9 mouse cellular contexts compared by ENCODE assay signal in genomic region chr9:40617036-40617675, GRCm38 (mm10). TPM values are rescaled to one million over a fixed set of nuclear protein-coding genes. Genes with fewer than 3 reads are reported as not detected.
DNase-seq lines count a peak whose midpoint lies in the region; ATAC-seq and TF ChIP-seq lines count a peak whose summit lies in the region.
"Had no signal": no experiment of that assay in that cellular context is flagged by ENCODE, and none has a peak within 500 bp of the region (broad histone marks: within the 10 kb centered on the region; RNA-seq: fewer than 3 reads in every experiment).

No protein-coding gene starts in this region.

- H3K4me1 ChIP-seq in kidney, postnatal 0 days (replicated peaks; ENCODE audit: insufficient read depth, low read length): 0 out of 2 replicates have a peak, but pooled peaks cover 5% of the 10 kb centered on the region
- peaks cover 27% of the 10 kb centered on the region for H3K4me1 ChIP-seq in embryonic facial prominence, embryonic 12.5 days
- H3K4me1 ChIP-seq in limb, embryonic 10.5 days: peaks cover 35% of the 10 kb centered on the region
- H3K4me1 ChIP-seq in neural tube, embryonic 14.5 days (ENCODE audit: control insufficient read depth, insufficient read depth, low read length): peaks cover 10% of the 10 kb centered on the region

- H3K27me3 ChIP-seq in kidney, postnatal 0 days (ENCODE audit: insufficient read depth, low read length): no peaks in the 10 kb centered on the region
- H3K27me3 ChIP-seq in embryonic facial prominence, embryonic 12.5 days: no peaks in the 10 kb centered on the region
- H3K27me3 ChIP-seq in limb, embryonic 10.5 days (ENCODE audit: low read depth, poor library complexity, severe bottlenecking): peaks cover 4% of the 10 kb centered on the region; the same call in 1 of the 2 replicates
- no peaks in the 10 kb centered on the region for H3K27me3 ChIP-seq in neural tube, embryonic 14.5 days (ENCODE audit: control insufficient read depth, insufficient read depth, low read length)

- H3K27ac ChIP-seq in kidney, postnatal 0 days: no peak overlapping the region
- peak overlapping the region; percentile 60 for H3K27ac ChIP-seq in embryonic facial prominence, embryonic 12.5 days
- H3K27ac ChIP-seq in limb, embryonic 10.5 days: peak overlapping the region; percentile 82
- peak overlapping the region; percentile 69 for H3K27ac ChIP-seq in neural tube, embryonic 14.5 days (ENCODE audit: low read depth, low read length)

- TF ChIP-seq CTCF in kidney, postnatal 0 days (IDR thresholded peaks at IDR 0.05; ENCODE audit: low read depth): no peak

- intact Hi-C loops in left cerebral cortex, postnatal 4 days (cut with DNase I): loop anchor here (5.0 kb wide), 1 partner anchor 130 kb away; no protein-coding TSS in a partner anchor

- no peak for DNase-seq in kidney, postnatal 0 days (ENCODE audit: low spot score)
- DNase-seq in kidney, adult 18-20 months: no peak
- peak; percentile 52 for DNase-seq in limb, embryonic 10.5 days (ENCODE audit: low spot score)
- DNase-seq in T-cell, adult 2 months (ENCODE audit: low spot score): no peak
- DNase-seq in spleen, postnatal 36 days (ENCODE audit: low spot score in 2 of 2): no peak
- no peak for DNase-seq in left cerebral cortex, postnatal 4 days

- no peaks in the 10 kb centered on the region for H3K9me3 ChIP-seq in kidney, postnatal 0 days (replicated peaks; ENCODE audit: low read length)
- H3K9me3 ChIP-seq in embryonic facial prominence, embryonic 12.5 days: no peaks in the 10 kb centered on the region
- H3K9me3 ChIP-seq in limb, embryonic 10.5 days (replicated peaks): no peaks in the 10 kb centered on the region
- no peaks in the 10 kb centered on the region for H3K9me3 ChIP-seq in neural tube, embryonic 14.5 days (ENCODE audit: control insufficient read depth, low read length)

- H3K4me3 ChIP-seq in kidney, postnatal 0 days (replicated peaks; ENCODE audit: low read depth, low read length): 0 out of 2 replicates have a peak overlapping the region, but pooled peaks have one; percentile 2
- H3K4me3 ChIP-seq in embryonic facial prominence, embryonic 12.5 days: peak overlapping the region; percentile 24
- H3K4me3 ChIP-seq in limb, embryonic 10.5 days: peak overlapping the region; percentile 45
- H3K4me3 ChIP-seq in neural tube, embryonic 14.5 days (ENCODE audit: low read depth, low read length): no peak overlapping the region; the same call in 1 of the 2 replicates

- 0 out of 2 replicates have a peak overlapping the region, but pooled peaks have one; percentile 18 for H3K9ac ChIP-seq in kidney, postnatal 0 days (ENCODE audit: low read depth, low read length)
- H3K9ac ChIP-seq in embryonic facial prominence, embryonic 12.5 days: 0 out of 2 replicates have a peak overlapping the region, but pooled peaks have one; percentile 19
- peak overlapping the region; percentile 29 for H3K9ac ChIP-seq in neural tube, embryonic 14.5 days (replicated peaks; ENCODE audit: low read depth, low read length)

- H3K4me2 ChIP-seq in kidney, postnatal 0 days (ENCODE audit: low read length): peak overlapping the region; percentile 54
- peak overlapping the region; percentile 55 for H3K4me2 ChIP-seq in embryonic facial prominence, embryonic 12.5 days (replicated peaks)
- peak overlapping the region; percentile 53 for H3K4me2 ChIP-seq in neural tube, embryonic 14.5 days (ENCODE audit: low read depth, low read length)

- 2% methylated on average over 20 of the region's 20 CpGs for WGBS in kidney, postnatal 0 days
- WGBS in embryonic facial prominence, embryonic 12.5 days: 1% methylated on average over 20 of the region's 20 CpGs
- 2% methylated on average over 20 of the region's 20 CpGs for WGBS in limb, embryonic 10.5 days
- under 1% methylated on average over 20 of the region's 20 CpGs for WGBS in neural tube, embryonic 14.5 days

- ATAC-seq in kidney, postnatal 0 days (replicated peaks; ENCODE audit: low FRiP score, low read depth): no peak
- no peak for ATAC-seq in embryonic facial prominence, embryonic 12.5 days (ENCODE audit: insufficient number of reproducible peaks, insufficient read depth, low FRiP score, low TSS enrichment)
- peak; percentile 75 for ATAC-seq in neural tube, embryonic 14.5 days (ENCODE audit: low read depth)

- no peaks in the 10 kb centered on the region for H3K36me3 ChIP-seq in kidney, postnatal 0 days (ENCODE audit: insufficient read depth, low read length)
- no peaks in the 10 kb centered on the region for H3K36me3 ChIP-seq in embryonic facial prominence, embryonic 12.5 days
- H3K36me3 ChIP-seq in limb, embryonic 10.5 days: no peaks in the 10 kb centered on the region
- no peaks in the 10 kb centered on the region for H3K36me3 ChIP-seq in neural tube, embryonic 14.5 days (ENCODE audit: control insufficient read depth, insufficient read depth, low read length)

RNA-seq across cellular contexts. Expression of gene Gm21915, which starts 53.3 kb away (rescaled TPM):
- not detected in 2 replicates for polyA plus RNA-seq in kidney, postnatal 0 days (2015; fragmentation: Nextera tagmentation; extraction: Ambion mirVana)
- not detected in 2 replicates for polyA plus RNA-seq in embryonic facial prominence, embryonic 12.5 days (2016; fragmentation: Nextera tagmentation; extraction: Ambion mirVana)
- polyA plus RNA-seq in limb, embryonic 10.5 days (2016; fragmentation: Nextera tagmentation; extraction: Ambion mirVana): not detected in 2 replicates
- not detected in 2 replicates for polyA plus RNA-seq in neural tube, embryonic 14.5 days (2014; fragmentation: Nextera tagmentation; extraction: Ambion mirVana)
- total RNA-seq in left cerebral cortex, postnatal 4 days (2021): not detected
- polyA plus RNA-seq: spleen, adult 2 months had no signal
